Mouse (Mus musculus) intestine, embryonic 14.5 days (tissue): Measurements from ENCODE around the gene Hnrnpul2. TPM values are rescaled to one million over a fixed set of nuclear protein-coding genes. Genes with fewer than 3 reads are reported as not detected.
A peak's percentile ranks its signal among the peaks of the same experiment; 100 is the strongest.
"Not testable (repeated sequence)": the region's sequence is repeated elsewhere in the genome, so short reads cannot be mapped to it uniquely, and the experiment has no call there.

ENCODE experiments used
- ATAC-seq: fragments of 200-750 bp; cut with Nextera tagmentation; replicated peaks from 2 replicates; pipeline ENCODE4 v1.8.0; 2017; ENCODE audit warnings: low read depth, moderate number of reproducible peaks, moderate TSS enrichment, moderate library complexity; ENCODE audit not compliant: low FRiP score, low TSS enrichment
- DNase-seq: peaks from one replicate; pipeline ENCODE4 v3.0.0-alpha.2; 2018; ENCODE audit warnings: low spot score
- H3K27ac ChIP-seq: fragments of 300-500 bp; sonication (generic); 2 replicates; pipeline ENCODE4 v1.5.1; 2014; ENCODE audit warnings: low read depth, mild to moderate bottlenecking, control low read depth
- H3K27me3 ChIP-seq: fragments of 300-500 bp; sonication (generic); replicated peaks from 2 replicates; pipeline ENCODE4 v1.6.1; 2014; ENCODE audit warnings: low read length, control low read depth; ENCODE audit not compliant: control insufficient read depth, insufficient read depth
- H3K36me3 ChIP-seq: fragments of 300-500 bp; sonication (generic); 2 replicates; pipeline ENCODE4 v1.6.1; 2014; ENCODE audit warnings: low read length, control low read depth; ENCODE audit not compliant: control insufficient read depth, insufficient read depth
- H3K4me1 ChIP-seq: fragments of 300-500 bp; sonication (generic); replicated peaks from 2 replicates; pipeline ENCODE4 v1.6.1; 2014; ENCODE audit warnings: low read length, control low read depth, mixed read lengths; ENCODE audit not compliant: control insufficient read depth, insufficient read depth
- H3K4me2 ChIP-seq: fragments of 300-500 bp; sonication (generic); 2 replicates; pipeline ENCODE4 v1.6.1; 2014; ENCODE audit warnings: low read length
- H3K4me3 ChIP-seq: fragments of 300-500 bp; sonication (generic); 2 replicates; pipeline ENCODE4 v1.5.1; 2014; ENCODE audit warnings: low read depth, low read length, control low read depth, mixed read lengths
- H3K9ac ChIP-seq: fragments of 300-500 bp; sonication (generic); 2 replicates; pipeline ENCODE4 v1.6.1; 2014; ENCODE audit warnings: mild to moderate bottlenecking, low read length
- H3K9me3 ChIP-seq: fragments of 300-500 bp; sonication (generic); 2 replicates; pipeline ENCODE4 v1.6.1; 2016; ENCODE audit warnings: low read length, control low read depth; ENCODE audit not compliant: control insufficient read depth
- WGBS: fragments of 180-500 bp; shearing (Covaris S2); extraction: QIAGEN DNeasy Blood & Tissue Kit; methylation state at CpG from one replicate; pipeline ENCODE4 v1.1.7; 2014; 5-methylcytosine and 5-hydroxymethylcytosine counted together
- polyA plus RNA-seq: library from polyadenylated mRNA; unstranded; fragments of >200 nt; fragmentation: Nextera tagmentation; extraction: Ambion mirVana; gene quantifications from 2 replicates; pipeline ENCODE4 v1.2.1, GENCODE M21; 2014

Gene Hnrnpul2
- polyA plus RNA-seq, 1 experiment from 2014 or later = 6.5 TPM

- H3K4me1 ChIP-seq = no peaks in the 10 kb centered on the region
- H3K4me3 ChIP-seq = no peak within 1 kb of the TSS
- no peaks in the 10 kb centered on the region for H3K9me3 ChIP-seq
- H3K36me3 ChIP-seq = peaks cover 100% of the 10 kb centered on the region
- no peak within 1 kb of the TSS for H3K9ac ChIP-seq
- H3K27ac ChIP-seq = no peak within 1 kb of the TSS
- DNase-seq (no peak), ATAC-seq (no peak)
- WGBS = 96% methylated on average over 8 of the region's 8 CpGs
- no peaks in the 10 kb centered on the region for H3K27me3 ChIP-seq
- H3K4me2 ChIP-seq = no peak within 1 kb of the TSS
Observed at GRCm38 (mm10) chr19:8829660-8830059, 9.8 kb downstream of the Hnrnpul2 start, which contains the start of gene AC129217.1. Gene AC129217.1, plus strand, starts transcription at chr19:8829773.

GRCm38 (mm10) chr19:8830664-8831063, 10.9 kb downstream of the Hnrnpul2 start:
- Histone ChIP-seq H3K4me3 (no peak overlapping the region), H3K27me3 (no peaks in the 10 kb centered on the region), H3K27ac (no peak overlapping the region), H3K9me3 (no peaks in the 10 kb centered on the region), H3K9ac (no peak overlapping the region), H3K4me2 (no peak overlapping the region), H3K4me1 (no peaks in the 10 kb centered on the region), H3K36me3 (peaks cover 93% of the 10 kb centered on the region)
- DNase-seq (no peak), ATAC-seq (no peak)
- WGBS = 90% methylated on average over 8 of the region's 8 CpGs

GRCm38 (mm10) chr19:8831262-8831661, 11.5 kb downstream of the Hnrnpul2 start:
- no peaks in the 10 kb centered on the region for H3K4me1 ChIP-seq
- 78% methylated on average over 11 of the region's 11 CpGs for WGBS
- no peak overlapping the region for H3K9ac ChIP-seq
- no peak overlapping the region for H3K4me3 ChIP-seq
- H3K4me2 ChIP-seq = no peak overlapping the region
- no peaks in the 10 kb centered on the region for H3K27me3 ChIP-seq
- H3K36me3 ChIP-seq = peaks cover 87% of the 10 kb centered on the region
- DNase-seq (no peak), ATAC-seq (no peak)
- H3K9me3 ChIP-seq = no peaks in the 10 kb centered on the region
- no peak overlapping the region for H3K27ac ChIP-seq

- H3K36me3 ChIP-seq = peaks cover 70% of the 10 kb centered on the region
- ATAC-seq (no peak), DNase-seq (no peak)
- H3K4me1 ChIP-seq = peaks cover under 1% of the 10 kb centered on the region; the same call in 1 of the 2 replicates
- H3K9ac ChIP-seq = no peak overlapping the region
- H3K27me3 ChIP-seq = no peaks in the 10 kb centered on the region
- no peak overlapping the region for H3K4me2 ChIP-seq
- no peaks in the 10 kb centered on the region for H3K9me3 ChIP-seq
- no peak overlapping the region for H3K27ac ChIP-seq
- no peak overlapping the region for H3K4me3 ChIP-seq
- WGBS = 93% methylated on average over 4 of the region's 4 CpGs
Observed at GRCm38 (mm10) chr19:8832971-8833370, 13.2 kb downstream of the Hnrnpul2 start.

GRCm38 (mm10) chr19:8836327-8836726, 16.5 kb downstream of the Hnrnpul2 start:
- not testable (repeated sequence) for H3K4me3 ChIP-seq, H3K27me3 ChIP-seq, H3K9me3 ChIP-seq, H3K9ac ChIP-seq, H3K4me2 ChIP-seq, H3K27ac ChIP-seq, ATAC-seq, DNase-seq
- 97% methylated on average over 10 of the region's 10 CpGs for WGBS
- Histone ChIP-seq H3K4me1 (peaks cover 23% of the 10 kb centered on the region), H3K36me3 (peaks cover 37% of the 10 kb centered on the region)

GRCm38 (mm10) chr19:8837251-8837791, 17.5 kb downstream of the Hnrnpul2 start, which contains the start of gene Bscl2:
Gene Bscl2, plus strand, starts transcription at chr19:8837467.
- H3K4me3 ChIP-seq = peak within 1 kb of the TSS; percentile 61
- H3K27me3 ChIP-seq = no peaks in the 10 kb centered on the region
- WGBS = under 1% methylated on average over 38 of the region's 38 CpGs
- peaks cover 23% of the 10 kb centered on the region for H3K4me1 ChIP-seq
- peak within 1 kb of the TSS; percentile 96 for H3K27ac ChIP-seq
- ATAC-seq (peak; percentile 74), DNase-seq (peak; percentile 95)
- no peaks in the 10 kb centered on the region for H3K9me3 ChIP-seq
- H3K4me2 ChIP-seq = peak within 1 kb of the TSS; percentile 98
- peak within 1 kb of the TSS; percentile 75 for H3K9ac ChIP-seq
- peaks cover 27% of the 10 kb centered on the region for H3K36me3 ChIP-seq

- peaks cover 23% of the 10 kb centered on the region for H3K4me1 ChIP-seq
- H3K9me3 ChIP-seq = no peaks in the 10 kb centered on the region
- H3K27me3 ChIP-seq = no peaks in the 10 kb centered on the region
- H3K36me3 ChIP-seq = peaks cover 23% of the 10 kb centered on the region
- DNase-seq (no peak), ATAC-seq (0 out of 2 replicates have a peak, but pooled peaks have one; percentile 25)
- 21% methylated on average over 15 of the region's 15 CpGs for WGBS
- peak overlapping the region; percentile 61 for H3K4me3 ChIP-seq
- peak overlapping the region; percentile 98 for H3K4me2 ChIP-seq
- H3K9ac ChIP-seq = peak overlapping the region; percentile 75
- peak overlapping the region; percentile 96 for H3K27ac ChIP-seq
Observed at GRCm38 (mm10) chr19:8838041-8838730, 18.4 kb downstream of the Hnrnpul2 start.

- Histone ChIP-seq H3K4me2 (peak within 1 kb of the TSS; percentile 98), H3K4me3 (peak within 1 kb of the TSS; percentile 61), H3K27ac (peak within 1 kb of the TSS; percentile 96), H3K9me3 (no peaks in the 10 kb centered on the region), H3K4me1 (peaks cover 23% of the 10 kb centered on the region), H3K36me3 (peaks cover 12% of the 10 kb centered on the region), H3K9ac (peak within 1 kb of the TSS; percentile 75), H3K27me3 (no peaks in the 10 kb centered on the region)
- ATAC-seq = no peak
- WGBS = 62% methylated on average over 11 of the region's 11 CpGs
- DNase-seq = no peak
Observed at GRCm38 (mm10) chr19:8839103-8839907, 19.5 kb downstream of the Hnrnpul2 start, which contains the start of gene Gng3. Gene Gng3, minus strand, starts transcription at chr19:8839194.
